Mouse (Mus musculus): Measurements from ENCODE around the gene Tfe3. TPM values are rescaled to one million over a fixed set of nuclear protein-coding genes. Genes with fewer than 3 reads are reported as not detected.
"Not testable (repeated sequence)": the region's sequence is repeated elsewhere in the genome, so short reads cannot be mapped to it uniquely, and the experiment has no call there.

Tfe3 gene
- 10 to 100 TPM; 31.8 to 34.9 (median 32.7) TPM for total RNA-seq (2022)

- DNase-seq (ENCODE audit: low spot score in 2 of 2): peak; percentile 88 to 93
Observed at GRCm38 (mm10) chrX:7762137-7762920, at the start of gene Tfe3. Tfe3 (plus strand) TSS chrX:7762560.

- DNase-seq (ENCODE audit: low spot score in 2 of 2): not testable (repeated sequence)
Observed at GRCm38 (mm10) chrX:7713764-7714134, 48.6 kb upstream of the Tfe3 start.

GRCm38 (mm10) chrX:7714135-7714899 lies 48.0 kb upstream of the Tfe3 start, which contains the start of gene Wdr45:
Wdr45 (plus strand) TSS chrX:7714333.
- peak; percentile 94 to 96 for DNase-seq (ENCODE audit: low spot score in 2 of 2)

- not testable (repeated sequence) for DNase-seq (ENCODE audit: low spot score in 2 of 2)
Observed at GRCm38 (mm10) chrX:7716058-7716457, 46.3 kb upstream of the Tfe3 start.

- peak; percentile 46 to 66 for DNase-seq (ENCODE audit: low spot score in 2 of 2)
Observed at GRCm38 (mm10) chrX:7721514-7722281, 40.7 kb upstream of the Tfe3 start, which contains the start of gene Gm45208. Gm45208 (plus strand) TSS chrX:7722245.

- DNase-seq (ENCODE audit: low spot score in 2 of 2): no peak
Observed at GRCm38 (mm10) chrX:7722282-7722611, 40.1 kb upstream of the Tfe3 start.

GRCm38 (mm10) chrX:7722691-7723090 lies 39.7 kb upstream of the Tfe3 start:
- DNase-seq (ENCODE audit: low spot score in 2 of 2): no peak

GRCm38 (mm10) chrX:7724135-7724534 lies 38.2 kb upstream of the Tfe3 start:
- no peak for DNase-seq (ENCODE audit: low spot score in 2 of 2)

GRCm38 (mm10) chrX:7725841-7726240 lies 36.5 kb upstream of the Tfe3 start:
- DNase-seq (ENCODE audit: low spot score in 2 of 2): no peak

- no peak for DNase-seq (ENCODE audit: low spot score in 2 of 2)
Observed at GRCm38 (mm10) chrX:7727176-7727575, 35.2 kb upstream of the Tfe3 start.

GRCm38 (mm10) chrX:7728215-7728921 lies 34.0 kb upstream of the Tfe3 start, which contains the start of gene Praf2:
Praf2 (plus strand) TSS chrX:7728439.
- DNase-seq (ENCODE audit: low spot score in 2 of 2): peak; percentile 75 to 83

GRCm38 (mm10) chrX:7728922-7729265 lies 33.5 kb upstream of the Tfe3 start:
- DNase-seq (ENCODE audit: low spot score in 2 of 2): no peak

- DNase-seq (ENCODE audit: low spot score in 2 of 2): peak in 1 of 2 experiments; percentile 51
Observed at GRCm38 (mm10) chrX:7733571-7734156, 28.7 kb upstream of the Tfe3 start.

- no peak for DNase-seq (ENCODE audit: low spot score in 2 of 2)
Observed at GRCm38 (mm10) chrX:7739336-7740081, 22.9 kb upstream of the Tfe3 start.

- no peak for DNase-seq (ENCODE audit: low spot score in 2 of 2)
Observed at GRCm38 (mm10) chrX:7740082-7740819, 22.1 kb upstream of the Tfe3 start.

GRCm38 (mm10) chrX:7741103-7741502 lies 21.3 kb upstream of the Tfe3 start:
- DNase-seq (ENCODE audit: low spot score in 2 of 2): no peak

GRCm38 (mm10) chrX:7743470-7743869 lies 18.9 kb upstream of the Tfe3 start:
- DNase-seq (ENCODE audit: low spot score in 2 of 2): no peak

GRCm38 (mm10) chrX:7744940-7745339 lies 17.4 kb upstream of the Tfe3 start:
- no peak for DNase-seq (ENCODE audit: low spot score in 2 of 2)

- no peak for DNase-seq (ENCODE audit: low spot score in 2 of 2)
Observed at GRCm38 (mm10) chrX:7745429-7745828, 16.9 kb upstream of the Tfe3 start.

Measured in layer of hippocampus, adult 8-10 months (tissue).